Mouse (Mus musculus) megakaryocyte-erythroid progenitor cell, adult 5-6 weeks (primary cell): ENCODE data around the gene Ajuba. TPM values are rescaled to one million over a fixed set of nuclear protein-coding genes. Genes with fewer than 3 reads are reported as not detected.
"Not testable (repeated sequence)": the region's sequence is repeated elsewhere in the genome, so short reads cannot be mapped to it uniquely, and the experiment has no call there.

Source experiments
- ATAC-seq: replicated peaks from 2 replicates; pipeline ENCODE4 v1.8.0; 2016; ENCODE audit warnings: mild to moderate bottlenecking, inconsistent platforms; ENCODE audit not compliant: severe bottlenecking, poor library complexity, low FRiP score, low TSS enrichment
- total RNA-seq, 2 experiments: library from RNA; stranded (forward) in 1 of 2; stranded (reverse) in 1 of 2; fragments of 200-1000, 215-1000 nt in 1 of 2; fragments of >200 nt in 1 of 2; fragmentation: Nextera tagmentation in 1 of 2; gene quantifications; 2 replicates each; pipeline ENCODE4 v1.2.3; 2014 to 2017

Ajuba gene
- total RNA-seq (2014; fragmentation: Nextera tagmentation) (not detected in 2 replicates), total RNA-seq (2017) (0.19 and 0.80 TPM in 2 replicates)

DNA sequence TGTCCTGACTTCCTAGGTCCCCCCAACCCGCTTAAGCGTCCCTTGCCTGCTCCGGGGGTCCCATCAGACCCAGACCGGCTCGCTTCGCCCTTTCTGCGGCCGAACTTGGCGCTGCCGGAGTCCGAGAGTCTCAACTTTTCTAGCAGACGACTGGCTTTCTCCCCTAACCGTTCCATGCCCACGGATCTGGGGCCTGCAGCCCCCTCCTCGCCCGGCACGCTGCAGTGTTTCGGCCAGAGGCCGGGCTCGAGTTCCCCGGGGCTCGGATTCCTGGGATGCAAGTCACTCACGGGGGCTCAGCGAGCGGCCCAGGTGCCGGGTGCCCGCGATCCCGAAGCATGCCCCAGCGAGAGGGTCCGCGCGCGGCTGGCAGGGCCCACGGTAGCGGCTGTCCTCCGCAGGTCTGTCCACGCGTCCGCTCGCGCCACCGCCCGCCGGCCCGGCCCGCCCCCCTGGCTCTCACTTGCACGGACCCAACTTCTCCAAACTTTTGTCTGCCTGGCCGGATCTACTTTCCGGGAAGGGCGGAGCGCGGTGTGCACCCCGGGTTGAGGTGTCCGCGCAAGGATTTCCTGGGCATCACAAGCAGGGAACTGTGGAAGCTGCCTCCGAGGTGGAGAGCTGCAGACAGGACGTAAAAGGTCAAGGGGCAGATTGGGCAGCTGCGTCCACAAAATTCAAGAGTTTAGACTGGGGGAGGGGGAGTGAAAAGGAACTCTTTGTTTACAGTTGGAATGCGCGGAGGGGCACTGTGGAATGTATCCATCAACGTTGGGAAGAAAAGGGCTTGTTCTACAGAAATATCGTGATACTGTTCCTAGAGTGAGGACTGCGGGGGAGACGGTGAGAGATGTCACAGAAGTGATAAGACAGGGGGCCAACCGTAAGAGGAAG is at the start of gene Ajuba:
Ajuba (minus strand) TSS at position 470 of the 894 bp plus-strand sequence.
- ATAC-seq, result no peak

- ATAC-seq, result no peak
These were observed 47.6 kb upstream of the Ajuba start for GRCm38 (mm10) chr14:54624976-54625375.

- peak; percentile 77 for ATAC-seq
These were observed 46.0 kb upstream of the Ajuba start for GRCm38 (mm10) chr14:54623334-54623733.

GRCm38 (mm10) chr14:54621133-54621532 is 43.8 kb upstream of the Ajuba start, which contains the start of gene Psmb11:
Gene Psmb11, plus strand, starts transcription at chr14:54621433.
- ATAC-seq, result no peak

- ATAC-seq, result peak; percentile 94
These were observed 40.6 kb upstream of the Ajuba start, which contains the start of gene Psmb5 for GRCm38 (mm10) chr14:54617897-54618365. Gene Psmb5, minus strand, starts transcription at chr14:54618022.

- ATAC-seq, result peak; percentile 67
These were observed 40.0 kb upstream of the Ajuba start for GRCm38 (mm10) chr14:54617152-54617896.

GRCm38 (mm10) chr14:54616226-54616825 is 39.0 kb upstream of the Ajuba start:
- ATAC-seq, result no peak

DNA sequence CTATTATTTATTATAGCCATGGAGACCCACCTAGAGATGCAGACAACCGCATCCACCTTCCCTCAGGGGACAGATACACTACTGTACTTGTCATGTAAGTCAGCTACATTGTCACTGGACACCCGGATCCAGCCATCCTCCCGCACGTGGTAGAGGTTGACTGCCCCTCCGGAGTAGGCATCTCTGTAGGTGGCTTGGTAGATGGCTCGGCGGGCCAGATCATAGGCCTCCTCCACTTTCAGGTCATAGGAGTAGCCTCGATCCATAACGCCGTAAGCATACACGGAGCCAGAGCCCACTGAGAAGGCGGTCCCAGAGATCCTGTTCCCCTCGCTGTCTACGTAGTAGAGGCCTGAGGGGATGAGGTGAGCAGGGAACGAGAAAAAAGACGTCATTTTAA is 36.8 kb upstream of the Ajuba start:
- ATAC-seq, result not testable (repeated sequence)

DNA sequence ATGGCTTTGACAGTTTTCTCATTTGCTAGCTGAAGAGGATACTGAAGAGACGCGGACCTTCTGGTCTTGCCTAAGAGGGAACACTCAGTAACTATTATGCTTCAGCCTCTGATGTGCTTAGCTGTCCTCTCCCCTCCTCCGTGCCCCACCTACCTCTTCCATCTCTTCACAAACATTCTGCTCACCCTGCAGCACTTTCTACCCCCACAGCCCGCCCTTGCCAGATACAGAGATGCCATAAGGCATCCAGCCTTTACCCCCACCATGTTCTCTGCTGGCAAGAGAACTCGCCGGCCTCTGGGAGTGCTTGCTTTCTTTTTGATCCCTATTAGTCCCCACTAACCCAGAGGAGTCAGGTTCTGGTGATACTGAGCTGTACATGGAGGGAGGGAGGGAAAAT is 33.3 kb upstream of the Ajuba start:
- ATAC-seq, result no peak

- no peak for ATAC-seq
These were observed 32.6 kb upstream of the Ajuba start for GRCm38 (mm10) chr14:54609962-54610361.

DNA sequence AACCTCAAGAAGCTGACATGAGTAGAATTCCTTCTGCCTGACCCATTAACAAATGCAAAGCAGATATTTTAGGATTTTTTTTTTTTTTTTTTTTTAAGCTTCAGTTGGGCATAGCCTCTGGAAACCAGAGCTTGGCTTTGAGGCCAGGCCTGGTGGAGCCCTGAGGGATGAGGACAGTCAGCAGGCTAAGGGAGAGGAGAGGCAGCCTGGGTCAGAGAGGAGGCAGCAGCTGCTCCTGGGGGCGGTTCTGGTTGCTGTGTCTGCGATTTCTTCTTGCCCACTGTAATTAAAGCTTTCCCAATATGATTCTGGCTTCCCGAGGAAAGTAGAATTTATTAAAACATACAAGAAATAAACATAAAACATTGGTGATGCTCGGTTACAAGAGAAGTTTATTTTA is 31.9 kb upstream of the Ajuba start:
- ATAC-seq, result no peak

DNA sequence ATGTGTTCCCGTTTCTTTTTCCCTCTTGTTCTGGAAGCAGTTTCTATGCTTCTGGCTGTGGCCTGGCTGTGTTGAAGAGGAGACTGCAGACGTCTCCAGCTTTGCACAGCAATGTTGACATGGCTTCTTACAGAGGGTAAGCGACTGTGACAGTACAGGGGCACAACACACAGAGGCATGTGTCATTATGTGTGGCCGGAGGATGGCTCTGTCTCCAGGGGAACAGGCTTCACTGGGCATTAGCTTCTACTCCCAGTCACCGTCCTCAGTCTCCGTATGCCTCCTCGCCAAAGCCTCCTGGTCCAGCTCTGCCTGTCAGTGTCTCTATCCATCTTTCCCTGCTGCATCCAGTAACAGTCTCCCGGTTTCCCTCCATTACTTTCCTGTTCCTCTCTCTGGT is 29.9 kb upstream of the Ajuba start:
- no peak for ATAC-seq

DNA sequence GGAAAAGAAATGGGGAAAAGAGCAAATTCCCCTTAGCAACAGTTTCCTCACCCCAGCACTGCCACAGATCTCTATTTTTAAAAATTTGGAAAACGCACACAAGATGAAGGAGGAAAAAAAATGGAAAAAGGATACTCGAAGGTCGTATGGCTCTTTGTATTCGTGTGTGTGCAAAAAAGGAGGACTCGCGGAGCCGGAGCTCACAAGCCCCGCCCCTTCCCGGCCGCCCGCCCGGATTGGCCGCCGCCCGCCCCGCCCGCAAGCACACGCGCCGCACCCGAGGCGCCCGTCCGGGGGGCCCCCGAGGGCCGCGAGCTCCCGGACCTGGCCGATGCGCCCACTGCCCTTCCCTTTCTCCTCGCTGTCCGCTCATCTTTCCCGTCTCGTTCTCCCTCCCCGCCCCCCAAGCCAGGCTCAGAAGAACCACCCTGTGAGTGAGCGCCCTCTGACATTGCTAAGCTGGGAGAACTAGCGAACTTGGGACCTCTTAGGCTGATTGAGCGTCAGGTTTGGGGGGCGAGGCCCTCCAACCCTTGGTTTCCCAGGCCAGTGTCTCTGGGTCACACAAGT is 28.5 kb upstream of the Ajuba start, which contains the start of gene 4931414P19Rik:
4931414P19Rik (minus strand) TSS at position 242 of the 570 bp plus-strand sequence.
- no peak; the same call in 1 of the 2 replicates for ATAC-seq

DNA sequence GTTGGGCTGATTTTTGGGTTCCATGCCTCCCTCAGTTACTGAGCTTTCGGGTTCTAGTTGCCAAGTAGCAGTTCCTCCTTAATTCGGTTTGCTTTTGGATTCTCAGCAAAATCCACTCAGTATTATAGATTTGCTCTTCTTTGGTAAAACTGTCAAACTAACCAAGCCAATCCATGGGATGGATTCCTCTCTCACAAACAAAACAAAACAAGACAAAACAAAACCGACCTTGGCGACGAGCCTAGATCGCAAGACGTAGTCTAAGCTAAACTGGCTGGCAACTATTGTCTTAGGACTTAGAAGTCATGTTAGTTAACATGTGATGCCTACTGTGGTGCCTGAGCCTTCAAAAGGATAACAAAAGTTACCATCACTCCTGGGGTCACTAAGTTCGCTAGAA is 26.3 kb upstream of the Ajuba start:
- ATAC-seq, result no peak

GRCm38 (mm10) chr14:54603038-54603654 is 25.8 kb upstream of the Ajuba start:
- peak; percentile 98 for ATAC-seq

DNA sequence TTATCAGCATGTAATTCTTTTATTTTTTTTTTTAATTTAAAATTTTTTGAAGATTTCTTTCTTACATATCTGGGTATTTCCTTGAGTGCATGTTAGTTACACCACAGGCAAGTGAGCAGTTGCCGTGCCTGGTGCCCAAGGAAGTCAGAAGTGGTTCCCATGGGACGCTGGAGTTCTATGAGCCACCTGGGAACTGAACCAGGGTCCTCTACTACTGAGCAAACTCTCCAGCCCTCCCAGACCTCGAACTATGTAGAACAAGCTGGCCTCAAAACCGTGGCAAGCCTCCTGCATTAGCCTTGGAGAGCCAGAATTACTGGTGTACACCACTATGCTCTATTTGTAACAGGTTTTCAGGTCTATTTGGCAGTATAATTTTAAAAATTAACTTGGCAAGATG is 25.3 kb upstream of the Ajuba start:
- ATAC-seq, result peak; percentile 4; the same call in 1 of the 2 replicates

DNA sequence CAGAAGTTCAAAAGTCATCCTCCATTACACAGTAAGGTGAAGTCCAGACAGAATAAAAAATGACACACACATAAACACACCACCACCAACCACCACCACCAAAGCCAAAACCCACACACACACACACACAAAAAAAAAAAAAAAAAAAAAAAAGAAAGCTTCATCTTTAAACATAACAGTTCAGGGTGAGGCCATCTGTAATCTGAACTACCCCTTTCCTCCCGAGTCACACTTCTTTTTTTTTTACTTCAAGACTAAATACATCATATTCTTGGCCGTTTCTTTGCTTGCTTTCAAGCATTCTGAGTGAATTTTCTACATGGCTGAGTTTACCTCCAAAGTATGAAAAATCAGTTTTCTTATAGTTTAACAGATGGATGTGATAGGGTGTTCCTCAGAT is 24.2 kb upstream of the Ajuba start:
- ATAC-seq, result no peak

GRCm38 (mm10) chr14:54597084-54597483 is 19.7 kb upstream of the Ajuba start:
- no peak for ATAC-seq
